10 mouse cellular contexts compared by ENCODE assay signal in the genomic region with DNA sequence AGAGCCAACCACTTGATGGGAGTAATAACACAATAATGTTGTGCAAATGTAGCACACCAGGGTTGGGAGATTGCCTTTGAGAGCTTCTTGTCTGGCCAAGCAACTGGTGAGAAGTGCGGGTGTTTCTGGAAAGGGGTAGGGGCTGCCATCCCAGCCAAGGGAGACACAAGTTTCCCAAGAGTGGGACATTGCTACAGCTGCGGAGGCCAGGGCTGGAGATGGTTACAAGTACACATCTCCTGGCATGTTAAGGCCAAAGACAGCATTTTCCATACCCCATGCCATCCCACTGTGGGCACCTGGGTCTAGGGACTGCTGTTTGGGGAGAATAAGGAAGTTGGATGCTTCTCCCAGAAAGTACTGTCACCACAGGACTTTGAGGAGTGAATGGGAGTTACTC. TPM values are rescaled to one million over a fixed set of nuclear protein-coding genes. Genes with fewer than 3 reads are reported as not detected.
DNase-seq lines count a peak whose midpoint lies in the region; ATAC-seq and TF ChIP-seq lines count a peak whose summit lies in the region.
"Had no signal": no experiment of that assay in that cellular context is flagged by ENCODE, and none has a peak within 500 bp of the region (broad histone marks: within the 10 kb centered on the region; RNA-seq: fewer than 3 reads in every experiment).

No protein-coding gene starts in this region.

- no peak overlapping the region for H3K9ac ChIP-seq in hindbrain, embryonic 11.5 days (ENCODE audit: low read depth, low read length)
- H3K9ac ChIP-seq in hindbrain, embryonic 14.5 days, result no peak overlapping the region
- peak overlapping the region; percentile 41; the same call in 1 of the 2 replicates for H3K9ac ChIP-seq in ES-Bruce4 (ENCODE audit: low read depth, poor library complexity, severe bottlenecking)
- H3K9ac ChIP-seq in liver, embryonic 14.5 days (replicated peaks), result no peak overlapping the region; the same call in 1 of the 2 replicates

- 85% methylated on average over 2 of the region's 2 CpGs for WGBS in hindbrain, embryonic 11.5 days
- 95% methylated on average over 2 of the region's 2 CpGs for WGBS in hindbrain, embryonic 14.5 days
- 85% methylated on average over 2 of the region's 2 CpGs for WGBS in liver, embryonic 14.5 days (ENCODE audit: insufficient replicate concordance)

- no peak overlapping the region for H3K27ac ChIP-seq in hindbrain, embryonic 11.5 days (ENCODE audit: low read depth, low read length)
- no peak overlapping the region for H3K27ac ChIP-seq in hindbrain, embryonic 14.5 days
- no peak overlapping the region for H3K27ac ChIP-seq in ES-Bruce4 (ENCODE audit: insufficient read depth, low read length)
- no peak overlapping the region for H3K27ac ChIP-seq in liver, embryonic 14.5 days

- peaks cover 14% of the 10 kb centered on the region for H3K4me1 ChIP-seq in hindbrain, embryonic 11.5 days (replicated peaks; ENCODE audit: control insufficient read depth, insufficient read depth, low read length)
- H3K4me1 ChIP-seq in hindbrain, embryonic 14.5 days (replicated peaks; ENCODE audit: control insufficient read depth, insufficient read depth, low read length), result peaks cover 38% of the 10 kb centered on the region
- no peaks in the 10 kb centered on the region for H3K4me1 ChIP-seq in ES-Bruce4 (ENCODE audit: control insufficient read depth, insufficient read depth, low read length)
- peaks cover 33 to 37% of the 10 kb centered on the region in 2 experiments for H3K4me1 ChIP-seq in liver, embryonic 14.5 days (replicated peaks; ENCODE audit: control insufficient read depth in 2 of 2, insufficient read depth in 2 of 2, low read length in 1 of 2)

- TF ChIP-seq EP300 in ES-Bruce4 (IDR thresholded peaks at IDR 0.05; ENCODE audit: insufficient read depth, low read depth, low read length), result no peak
- TF ChIP-seq EP300 in liver, embryonic 14.5 days (IDR thresholded peaks at IDR 0.05; ENCODE audit: low read depth), result no peak

- no peaks in the 10 kb centered on the region; the same call in 1 of the 2 replicates for H3K36me3 ChIP-seq in hindbrain, embryonic 11.5 days (ENCODE audit: control insufficient read depth, insufficient read depth, low read length)
- H3K36me3 ChIP-seq in hindbrain, embryonic 14.5 days (replicated peaks; ENCODE audit: control insufficient read depth, insufficient read depth), result peaks cover 11% of the 10 kb centered on the region; the same call in 1 of the 2 replicates
- no peaks in the 10 kb centered on the region for H3K36me3 ChIP-seq in ES-Bruce4 (ENCODE audit: control insufficient read depth, insufficient read depth, low read length, poor library complexity, severe bottlenecking)
- no peaks in the 10 kb centered on the region for H3K36me3 ChIP-seq in liver, embryonic 14.5 days (replicated peaks; ENCODE audit: control insufficient read depth, insufficient read depth, low read depth)

- intact Hi-C loops in left cerebral cortex, postnatal 14 days (cut with DNase I), result no loop called here

- no peak for ATAC-seq in cerebellum, adult (ENCODE audit: insufficient number of reproducible peaks, low FRiP score, low TSS enrichment)
- no peak for ATAC-seq in hindbrain, embryonic 11.5 days (ENCODE audit: low FRiP score)
- no peak for ATAC-seq in hindbrain, embryonic 14.5 days (ENCODE audit: low FRiP score)
- ATAC-seq in liver, embryonic 14.5 days (ENCODE audit: insufficient read depth), result no peak

- peak; percentile 65 for DNase-seq in cerebellum, adult 9-10 months
- no peak for DNase-seq in hindbrain, embryonic 11.5 days (ENCODE audit: low spot score)
- DNase-seq in hindbrain, embryonic 14.5 days (ENCODE audit: low spot score), result no peak
- DNase-seq in liver, embryonic 14.5 days (ENCODE audit: low read depth in 3 of 3, low spot score in 3 of 3), result no peak
- no peak for DNase-seq in left cerebral cortex, adult 18-20 months (ENCODE audit: low spot score in 2 of 2)
- no peak for DNase-seq in left cerebral cortex, postnatal 14 days (ENCODE audit: low spot score in 2 of 2)
- DNase-seq: cerebellum, adult 2 months had no signal

- no peak for TF ChIP-seq CTCF in ES-Bruce4 (IDR thresholded peaks at IDR 0.05; ENCODE audit: low read depth, low read length)
- no peak for TF ChIP-seq CTCF in liver, embryonic 14.5 days (IDR thresholded peaks at IDR 0.05; ENCODE audit: low read depth)

- TF ChIP-seq POLR2A in ES-Bruce4 (IDR thresholded peaks at IDR 0.05; ENCODE audit: insufficient read depth, low read length), result no peak

- H3K27me3 ChIP-seq in hindbrain, embryonic 11.5 days (ENCODE audit: control insufficient read depth, insufficient read depth, low read length), result no peaks in the 10 kb centered on the region
- H3K27me3 ChIP-seq in hindbrain, embryonic 14.5 days (ENCODE audit: control insufficient read depth, insufficient read depth, low read length), result no peaks in the 10 kb centered on the region
- H3K27me3 ChIP-seq in ES-Bruce4 (ENCODE audit: control insufficient read depth, insufficient read depth, low read length, poor library complexity, severe bottlenecking), result no peaks in the 10 kb centered on the region
- H3K27me3 ChIP-seq in liver, embryonic 14.5 days (ENCODE audit: control insufficient read depth, insufficient read depth, low read length), result no peaks in the 10 kb centered on the region
- H3K27me3 ChIP-seq: embryonic facial prominence, embryonic 15.5 days had no signal

- H3K4me2 ChIP-seq in hindbrain, embryonic 11.5 days (replicated peaks; ENCODE audit: low read depth, low read length), result no peak overlapping the region
- H3K4me2 ChIP-seq in hindbrain, embryonic 14.5 days (replicated peaks), result no peak overlapping the region
- peak overlapping the region; percentile 83 for H3K4me2 ChIP-seq in liver, embryonic 14.5 days (ENCODE audit: low read depth)

- no peaks in the 10 kb centered on the region for H3K9me3 ChIP-seq in hindbrain, embryonic 11.5 days (ENCODE audit: control insufficient read depth, low read length)
- H3K9me3 ChIP-seq in hindbrain, embryonic 14.5 days (ENCODE audit: control insufficient read depth, low read length), result no peaks in the 10 kb centered on the region
- no peaks in the 10 kb centered on the region for H3K9me3 ChIP-seq in ES-Bruce4 (replicated peaks; ENCODE audit: control insufficient read depth, insufficient read depth, low read length, poor library complexity, severe bottlenecking)
- H3K9me3 ChIP-seq in liver, embryonic 14.5 days (ENCODE audit: control insufficient read depth, low read length), result no peaks in the 10 kb centered on the region
- H3K9me3 ChIP-seq: embryonic facial prominence, embryonic 15.5 days had no signal

- H3K4me3 ChIP-seq in hindbrain, embryonic 11.5 days (ENCODE audit: low read depth, low read length), result 0 out of 2 replicates have a peak overlapping the region, but pooled peaks have one; percentile 4
- no peak overlapping the region for H3K4me3 ChIP-seq in hindbrain, embryonic 14.5 days (replicated peaks; ENCODE audit: low read length)
- H3K4me3 ChIP-seq in ES-Bruce4 (ENCODE audit: low read depth, low read length), result no peak overlapping the region; the same call in 1 of the 2 replicates
- H3K4me3 ChIP-seq in liver, embryonic 14.5 days (ENCODE audit: insufficient read depth in 1 of 2, low read depth in 2 of 2, low read length in 2 of 2), result no peak overlapping the region

RNA-seq across cellular contexts. Expression of gene Pnkp, which starts 3.9 kb away (rescaled TPM):
- polyA plus RNA-seq in hindbrain, embryonic 11.5 days (2014; fragmentation: Nextera tagmentation; extraction: Ambion mirVana), result 26.3 and 27.6 TPM in 2 replicates
- 23.4 and 26.5 TPM in 2 replicates for polyA plus RNA-seq in hindbrain, embryonic 14.5 days (2014; fragmentation: Nextera tagmentation; extraction: Ambion mirVana)
- 22.3 and 30.3 TPM in 2 replicates for polyA plus RNA-seq in ES-Bruce4 (2011; ENCODE audit: insufficient read depth, insufficient read length, low read depth, missing spikeins)
- 12.7 and 14.3 TPM in 2 replicates for polyA plus RNA-seq in liver, embryonic 14.5 days (2012; rRNA removed)
- 15.6 and 17.0 TPM in 2 replicates for polyA plus RNA-seq in liver, embryonic 14.5 days (2014; fragmentation: Nextera tagmentation; extraction: Ambion mirVana)
- total RNA-seq in left cerebral cortex, adult 18-20 months (2021), result 10 to 100 TPM; 27.1 to 27.7 TPM
- total RNA-seq in left cerebral cortex, postnatal 14 days (2021), result 10 to 100 TPM; 26.1 to 28.7 TPM

RNA-seq across cellular contexts. Expression of gene Tbc1d17, which starts 4.2 kb away (rescaled TPM):
- 60.9 and 65.5 TPM in 2 replicates for polyA plus RNA-seq in hindbrain, embryonic 11.5 days (2014; fragmentation: Nextera tagmentation; extraction: Ambion mirVana)
- polyA plus RNA-seq in hindbrain, embryonic 14.5 days (2014; fragmentation: Nextera tagmentation; extraction: Ambion mirVana), result 98.5 and 104 TPM in 2 replicates
- polyA plus RNA-seq in ES-Bruce4 (2011; ENCODE audit: insufficient read depth, insufficient read length, low read depth, missing spikeins), result 33.9 and 46.7 TPM in 2 replicates
- polyA plus RNA-seq in liver, embryonic 14.5 days (2012; rRNA removed), result 12.9 and 16.2 TPM in 2 replicates
- 18.3 and 20.2 TPM in 2 replicates for polyA plus RNA-seq in liver, embryonic 14.5 days (2014; fragmentation: Nextera tagmentation; extraction: Ambion mirVana)
- 10 to 100 TPM; 70.4 to 89.3 TPM for total RNA-seq in left cerebral cortex, adult 18-20 months (2021)
- total RNA-seq in left cerebral cortex, postnatal 14 days (2021), result 10 to 100 TPM; 48.3 to 58.7 TPM

RNA-seq across cellular contexts. Expression of gene Akt1s1, which starts 4.3 kb away (rescaled TPM):
- polyA plus RNA-seq in hindbrain, embryonic 11.5 days (2014; fragmentation: Nextera tagmentation; extraction: Ambion mirVana), result 31.7 and 38.0 TPM in 2 replicates
- 57.6 and 59.1 TPM in 2 replicates for polyA plus RNA-seq in hindbrain, embryonic 14.5 days (2014; fragmentation: Nextera tagmentation; extraction: Ambion mirVana)
- polyA plus RNA-seq in ES-Bruce4 (2011; ENCODE audit: insufficient read depth, insufficient read length, low read depth, missing spikeins), result 38.1 and 38.3 TPM in 2 replicates
- polyA plus RNA-seq in liver, embryonic 14.5 days (2012; rRNA removed), result 25.8 and 36.4 TPM in 2 replicates
- 10.0 and 10.6 TPM in 2 replicates for polyA plus RNA-seq in liver, embryonic 14.5 days (2014; fragmentation: Nextera tagmentation; extraction: Ambion mirVana)
- 10 to 100 TPM; 67.9 to 70.1 TPM for total RNA-seq in left cerebral cortex, adult 18-20 months (2021)
- total RNA-seq in left cerebral cortex, postnatal 14 days (2021), result 10 to 100 TPM; 80.8 to 81.1 TPM

RNA-seq across cellular contexts. Expression of gene Ptov1, which starts 16.5 kb away (rescaled TPM):
- 314 and 331 TPM in 2 replicates for polyA plus RNA-seq in hindbrain, embryonic 11.5 days (2014; fragmentation: Nextera tagmentation; extraction: Ambion mirVana)
- polyA plus RNA-seq in hindbrain, embryonic 14.5 days (2014; fragmentation: Nextera tagmentation; extraction: Ambion mirVana), result 430 and 454 TPM in 2 replicates
- 153 and 160 TPM in 2 replicates for polyA plus RNA-seq in ES-Bruce4 (2011; ENCODE audit: insufficient read depth, insufficient read length, low read depth, missing spikeins)
- polyA plus RNA-seq in liver, embryonic 14.5 days (2012; rRNA removed), result 47.3 and 54.1 TPM in 2 replicates
- 35.0 and 42.1 TPM in 2 replicates for polyA plus RNA-seq in liver, embryonic 14.5 days (2014; fragmentation: Nextera tagmentation; extraction: Ambion mirVana)
- total RNA-seq in left cerebral cortex, adult 18-20 months (2021), result 100 to 1,000 TPM; 280 to 295 TPM
- total RNA-seq in left cerebral cortex, postnatal 14 days (2021), result 100 to 1,000 TPM; 263 to 271 TPM

RNA-seq across cellular contexts. Expression of gene Atf5, which starts 36.6 kb away (rescaled TPM):
- 1.9 and 2.0 TPM in 2 replicates for polyA plus RNA-seq in hindbrain, embryonic 11.5 days (2014; fragmentation: Nextera tagmentation; extraction: Ambion mirVana)
- polyA plus RNA-seq in hindbrain, embryonic 14.5 days (2014; fragmentation: Nextera tagmentation; extraction: Ambion mirVana), result 2.2 and 2.5 TPM in 2 replicates
- polyA plus RNA-seq in ES-Bruce4 (2011; ENCODE audit: insufficient read depth, insufficient read length, low read depth, missing spikeins), result 9.6 and 14.6 TPM in 2 replicates
- 33.8 and 36.4 TPM in 2 replicates for polyA plus RNA-seq in liver, embryonic 14.5 days (2012; rRNA removed)
- 2.5 TPM in 2 replicates for polyA plus RNA-seq in liver, embryonic 14.5 days (2014; fragmentation: Nextera tagmentation; extraction: Ambion mirVana)
- 10 to 100 TPM; 21.2 to 27.8 TPM for total RNA-seq in left cerebral cortex, adult 18-20 months (2021)
- 10 to 100 TPM; 24.4 to 25.1 TPM for total RNA-seq in left cerebral cortex, postnatal 14 days (2021)
